Mouse (Mus musculus) monocyte, adult 5-6 weeks (primary cell): ENCODE measurements around the gene Rnf126. TPM values are rescaled to one million over a fixed set of nuclear protein-coding genes. Genes with fewer than 3 reads are reported as not detected.

Experiments
- ATAC-seq: fragments of 153-309, 156-312 bp; replicated peaks from 2 replicates; pipeline ENCODE4 v1.8.0; 2017; ENCODE audit warnings: mild to moderate bottlenecking; ENCODE audit not compliant: low TSS enrichment, insufficient number of reproducible peaks, severe bottlenecking, poor library complexity, low FRiP score
- total RNA-seq: library from RNA; stranded (forward); fragments of 200-1000, 200-491, 200-594 nt; gene quantifications from 3 replicates; pipeline ENCODE4 v1.2.3, GENCODE M21; 2017

Gene Rnf126
- total RNA-seq, 1 experiment from 2014 or later, result 8.8 TPM

DNA sequence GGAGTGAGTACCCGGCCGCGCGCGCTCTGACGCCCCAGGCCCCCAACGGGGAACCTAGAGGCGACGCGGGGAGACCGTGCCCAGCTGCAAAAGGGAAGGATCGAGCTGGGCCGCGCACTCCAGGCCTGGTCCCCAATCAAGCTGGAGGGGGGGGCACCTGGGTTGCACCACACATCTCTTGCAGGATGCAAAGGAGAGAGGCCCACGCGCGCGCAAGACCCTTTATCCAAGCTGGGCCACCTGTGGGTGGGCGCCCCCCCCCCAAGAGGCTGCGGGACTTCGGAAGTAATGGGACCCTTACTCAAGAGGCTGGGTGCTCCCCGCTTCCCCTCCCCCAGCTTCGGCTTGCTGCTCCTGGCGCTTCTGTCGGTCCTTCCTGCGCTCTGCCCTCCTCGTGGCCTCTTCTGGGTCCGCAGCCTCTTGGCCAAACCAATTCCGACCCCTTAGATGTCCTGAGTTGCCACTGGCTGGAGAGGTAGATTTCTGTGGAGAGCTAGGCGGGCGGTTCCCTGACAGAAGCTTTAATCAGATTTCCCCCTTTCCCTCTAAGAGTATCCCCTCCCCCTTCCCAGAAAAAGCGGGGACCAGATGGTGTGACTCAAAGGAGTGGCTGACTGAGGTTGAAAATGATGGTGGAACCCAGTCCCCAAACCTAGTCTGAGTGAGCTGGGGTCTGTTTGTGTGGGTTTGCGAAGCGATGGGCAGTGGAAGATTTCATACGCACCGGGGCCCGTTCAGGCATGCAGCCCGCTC lies 27.2 kb upstream of the Rnf126 start:
- ATAC-seq, result no peak

DNA sequence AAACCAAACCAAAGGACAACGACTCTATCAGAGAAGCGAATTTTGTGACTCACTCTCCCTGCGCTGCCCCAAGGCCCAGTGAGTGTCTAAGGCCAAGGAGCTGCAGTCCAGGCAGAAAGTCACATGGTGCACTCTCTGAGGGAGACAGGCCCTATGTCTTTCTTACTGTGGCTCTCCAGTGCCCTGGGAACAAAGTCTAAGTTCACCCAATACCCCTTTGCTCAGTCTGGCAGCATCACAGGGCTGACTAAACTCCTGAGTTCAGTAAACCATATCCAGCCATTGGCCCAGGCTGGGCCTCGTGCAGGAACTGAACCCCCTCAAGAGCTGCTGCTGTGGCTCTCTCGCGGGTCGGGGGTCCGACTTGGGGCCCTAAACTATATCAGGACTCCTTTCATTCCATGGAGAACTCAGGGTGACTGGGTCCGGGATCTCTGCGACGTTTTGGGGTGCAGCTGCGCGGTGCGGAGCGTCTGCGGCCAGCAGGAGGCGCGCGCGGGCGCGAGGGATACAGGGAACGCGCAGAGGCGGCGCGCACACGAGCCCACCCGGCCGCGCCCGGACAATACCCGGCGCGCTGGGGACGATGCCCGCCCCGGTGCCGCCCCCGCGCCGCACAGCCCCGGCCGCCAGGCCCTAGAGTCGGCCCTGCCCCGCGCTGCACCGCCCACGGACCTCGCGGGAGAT lies 26.4 kb upstream of the Rnf126 start, which contains the start of gene Palm:
TSS of gene Palm (plus strand) at position 522 of the 687 bp plus-strand sequence.
- ATAC-seq, result peak; percentile 19; the same call in 1 of the 2 replicates

DNA sequence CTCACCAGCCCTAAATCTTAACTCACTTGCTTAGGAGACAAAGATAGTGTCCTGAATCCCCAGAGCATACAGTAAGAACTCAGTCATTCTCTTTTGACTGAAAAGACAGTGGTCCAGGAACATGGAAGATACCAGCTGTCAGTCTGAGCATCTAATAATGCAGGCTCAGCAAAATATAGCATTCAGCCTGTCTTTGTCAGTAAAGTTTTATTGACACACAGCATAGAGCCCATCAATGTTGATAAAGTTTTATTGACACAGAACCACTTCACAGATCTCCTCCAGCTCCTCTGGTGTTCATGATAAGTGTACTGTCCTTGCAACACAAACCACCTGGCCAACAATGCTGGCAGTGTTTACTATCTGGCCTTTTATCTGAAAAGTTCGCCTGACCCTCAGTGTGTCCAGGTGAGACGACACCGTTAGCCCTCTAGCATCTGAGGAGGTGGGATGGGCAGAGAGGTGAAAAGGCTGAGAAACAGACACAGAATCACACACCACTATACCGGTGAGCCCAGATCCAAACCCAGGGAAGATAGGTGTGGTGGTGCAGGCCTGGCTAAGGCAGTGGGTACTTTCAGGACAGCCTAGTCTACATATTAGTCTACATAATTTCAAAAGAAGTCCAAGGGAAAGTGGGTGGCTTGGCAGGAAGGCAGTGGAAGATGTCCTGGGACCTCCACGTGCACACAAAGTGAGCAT lies 25.7 kb upstream of the Rnf126 start:
- ATAC-seq, result no peak

DNA sequence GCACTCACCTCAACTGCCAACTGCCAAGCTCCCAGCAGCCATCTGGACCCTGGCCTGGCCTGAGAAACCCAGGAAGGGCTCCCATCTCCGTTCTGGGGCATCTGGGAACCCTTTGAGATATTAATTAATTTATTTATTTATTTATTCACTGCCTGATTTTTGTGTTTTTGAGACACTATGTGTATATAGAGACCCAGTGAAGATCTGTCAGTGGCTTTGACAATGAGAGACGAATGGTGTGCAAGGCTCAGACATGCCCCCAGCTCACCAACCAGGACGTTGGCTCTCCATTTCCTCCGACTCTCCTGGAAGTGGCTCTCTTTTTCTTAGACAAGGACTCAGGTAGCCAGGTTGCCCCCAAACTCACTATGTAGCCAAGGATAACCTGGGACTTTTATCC lies 24.1 kb upstream of the Rnf126 start, which contains the start of gene Prss57:
TSS of gene Prss57 (minus strand) at position 101 of the 400 bp plus-strand sequence.
- ATAC-seq, result no peak

DNA sequence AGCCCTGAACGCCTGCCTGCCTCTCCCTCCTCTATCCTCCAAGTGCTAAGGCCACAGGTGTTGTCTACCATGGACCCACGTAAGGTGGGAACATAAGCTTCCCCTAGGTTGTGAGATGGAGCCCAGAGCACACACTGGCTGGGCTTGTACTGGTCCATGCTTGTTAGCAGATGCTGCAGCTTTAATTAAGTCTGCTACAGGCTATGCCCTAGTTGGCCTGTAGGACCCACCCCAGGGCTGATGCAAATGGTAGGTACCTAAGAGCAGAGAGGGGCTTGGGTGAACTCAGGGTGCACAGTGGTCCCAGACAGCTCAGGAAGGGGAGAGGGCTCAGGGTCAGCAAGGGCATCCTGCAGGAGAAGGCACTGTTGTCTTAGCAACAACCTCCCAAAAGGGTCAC lies 22.8 kb upstream of the Rnf126 start:
- no peak for ATAC-seq

DNA sequence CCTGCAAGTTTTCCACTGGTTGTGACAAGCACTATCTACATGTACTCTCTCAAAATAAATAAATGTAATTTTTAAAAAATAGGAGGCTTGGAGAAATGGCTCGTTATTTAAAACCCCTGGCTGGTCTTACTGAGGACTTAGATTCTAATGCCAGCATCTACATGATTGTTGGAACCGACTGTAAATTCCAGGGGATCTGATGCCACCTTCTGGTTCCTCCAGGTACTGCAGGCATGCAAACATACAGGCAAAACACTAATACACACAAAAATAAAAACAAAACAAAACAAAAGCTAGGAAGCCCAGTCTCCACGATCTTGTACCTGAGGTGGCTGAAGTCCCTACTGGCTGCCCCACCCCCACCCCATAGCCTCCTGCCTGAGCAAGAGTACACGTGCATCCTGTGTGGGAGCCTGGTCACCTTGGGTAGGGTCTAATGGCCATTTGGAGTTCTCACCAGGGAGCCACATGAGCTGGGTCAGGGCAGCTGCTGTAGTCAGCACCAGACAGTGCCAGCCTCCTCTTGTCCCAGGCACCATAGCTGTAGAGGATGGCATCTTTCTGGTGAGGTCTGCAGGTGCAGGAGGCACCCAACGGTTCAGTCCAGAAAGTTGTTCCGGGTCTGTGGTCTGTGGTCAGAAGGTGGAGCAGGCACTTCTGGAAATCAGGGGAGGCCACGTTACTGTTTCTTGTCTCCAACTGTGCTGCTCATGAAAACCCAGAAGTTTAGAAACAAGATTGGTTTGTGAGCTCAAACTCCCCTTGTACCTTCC lies 21.8 kb upstream of the Rnf126 start:
- 0 out of 2 replicates have a peak, but pooled peaks have one; percentile 42 for ATAC-seq

DNA sequence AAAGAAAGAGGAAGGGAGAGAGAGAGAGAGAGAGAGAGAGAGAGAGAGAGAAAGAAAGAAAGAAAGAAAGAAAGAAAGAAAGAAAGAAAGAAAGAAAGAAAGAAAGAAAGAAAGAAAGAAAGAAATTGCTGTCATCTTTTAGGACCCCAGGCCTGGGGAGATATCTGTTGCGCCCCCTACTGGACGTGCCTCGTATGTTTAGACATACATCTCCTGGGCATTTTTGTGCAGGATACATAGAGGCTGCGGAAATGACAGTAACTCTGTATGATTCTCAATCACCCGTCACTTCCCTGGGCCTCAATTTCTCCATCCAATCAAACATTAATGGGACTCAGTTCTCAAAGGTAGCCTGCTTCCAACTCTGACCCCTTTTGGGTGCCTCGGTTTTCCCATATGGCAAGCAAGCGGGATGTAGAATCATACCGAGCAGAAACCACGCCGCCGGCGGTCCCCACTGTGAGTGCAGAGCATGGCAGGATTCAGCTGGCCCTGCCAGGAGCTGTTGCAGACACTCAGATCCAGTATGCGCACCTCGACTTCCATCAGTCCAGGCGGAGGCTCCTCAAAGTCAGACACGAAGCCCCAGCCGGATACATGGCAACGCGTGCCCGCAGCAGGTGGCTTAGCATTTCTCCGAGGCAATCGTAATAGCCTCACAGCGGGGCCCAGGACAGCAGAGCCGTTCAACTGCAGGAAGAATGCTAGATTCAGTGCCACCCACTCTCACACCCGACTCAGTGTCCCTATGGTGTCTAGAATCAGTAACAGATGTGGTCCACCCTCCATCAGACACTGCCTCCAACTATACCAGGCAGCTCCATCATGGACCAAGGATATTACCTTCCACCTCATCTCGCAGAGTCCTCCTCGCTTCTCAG lies 17.4 kb upstream of the Rnf126 start:
- ATAC-seq, result no peak

DNA sequence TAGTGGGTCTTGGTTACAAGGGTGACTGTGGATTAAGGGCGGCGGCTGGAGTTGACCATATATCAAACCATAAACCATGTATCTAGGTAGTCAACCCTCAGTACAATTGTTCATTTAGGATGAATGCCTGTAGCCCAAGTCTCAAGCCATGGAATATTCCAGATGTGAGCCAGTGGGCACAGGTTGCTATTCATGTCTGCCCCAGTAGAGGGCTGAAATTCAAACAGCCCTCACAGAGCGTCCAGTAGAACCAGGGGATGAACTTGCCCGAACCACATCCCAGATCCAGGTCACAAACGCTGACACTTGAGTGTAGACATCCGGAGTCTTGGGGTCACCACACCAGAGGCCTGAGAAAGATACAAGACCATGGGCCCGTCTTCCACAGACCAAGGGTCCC lies 16.3 kb upstream of the Rnf126 start:
- ATAC-seq, result no peak

DNA sequence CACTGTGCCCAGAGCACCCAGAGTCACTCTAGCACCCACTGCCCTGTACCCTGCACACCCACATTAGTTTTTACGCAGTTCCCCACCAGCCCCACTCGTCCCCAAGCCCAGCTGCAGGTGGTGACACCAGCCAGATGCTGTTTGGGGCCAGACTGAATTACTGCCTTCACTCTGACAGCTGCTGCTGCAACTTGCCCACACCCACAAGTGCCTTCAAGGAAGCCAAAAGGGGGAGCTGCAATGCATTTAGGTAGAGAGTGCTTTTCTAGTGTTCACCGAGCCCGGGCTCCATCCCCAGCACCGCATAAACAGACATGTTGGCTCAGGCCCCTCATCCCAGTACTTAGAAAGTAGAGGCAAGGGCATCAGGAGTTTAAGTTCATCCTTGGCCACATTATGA lies 15.2 kb upstream of the Rnf126 start:
- ATAC-seq, result no peak

DNA sequence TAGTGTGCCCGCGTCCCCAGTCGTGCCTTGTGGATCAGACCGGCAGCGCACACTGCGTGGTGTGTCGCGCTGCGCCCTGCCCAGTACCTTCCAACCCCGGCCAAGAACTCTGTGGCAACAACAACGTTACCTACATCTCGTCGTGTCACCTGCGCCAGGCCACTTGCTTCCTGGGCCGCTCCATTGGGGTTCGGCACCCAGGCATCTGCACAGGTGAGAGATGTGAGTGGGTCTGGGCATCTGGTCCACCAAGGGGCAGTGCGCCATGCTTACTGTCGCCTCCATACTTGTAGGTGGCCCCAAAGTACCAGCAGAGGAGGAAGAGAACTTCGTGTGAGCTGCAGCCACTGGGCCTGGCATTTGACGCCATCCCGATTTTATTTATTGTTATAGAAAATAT lies 14.4 kb upstream of the Rnf126 start:
- no peak for ATAC-seq

DNA sequence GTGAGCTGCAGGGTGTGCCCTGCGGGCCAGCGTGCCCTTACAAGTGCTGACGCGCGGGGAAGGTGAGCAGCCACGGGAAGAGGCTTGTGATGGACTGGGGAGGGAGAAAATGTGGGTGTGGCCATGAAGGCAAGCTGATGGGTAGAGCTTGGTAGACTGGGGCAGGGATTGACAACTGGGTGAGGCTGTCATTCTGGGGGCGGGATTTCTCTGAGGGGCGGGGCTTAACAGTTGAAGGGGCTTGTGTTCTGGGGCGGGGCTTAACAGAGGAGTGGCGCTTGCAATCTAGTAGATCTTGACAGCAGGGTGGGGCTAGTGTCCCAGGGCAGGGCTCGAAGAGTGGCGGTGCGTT lies 13.9 kb upstream of the Rnf126 start:
- ATAC-seq, result no peak; the same call in 1 of the 2 replicates

DNA sequence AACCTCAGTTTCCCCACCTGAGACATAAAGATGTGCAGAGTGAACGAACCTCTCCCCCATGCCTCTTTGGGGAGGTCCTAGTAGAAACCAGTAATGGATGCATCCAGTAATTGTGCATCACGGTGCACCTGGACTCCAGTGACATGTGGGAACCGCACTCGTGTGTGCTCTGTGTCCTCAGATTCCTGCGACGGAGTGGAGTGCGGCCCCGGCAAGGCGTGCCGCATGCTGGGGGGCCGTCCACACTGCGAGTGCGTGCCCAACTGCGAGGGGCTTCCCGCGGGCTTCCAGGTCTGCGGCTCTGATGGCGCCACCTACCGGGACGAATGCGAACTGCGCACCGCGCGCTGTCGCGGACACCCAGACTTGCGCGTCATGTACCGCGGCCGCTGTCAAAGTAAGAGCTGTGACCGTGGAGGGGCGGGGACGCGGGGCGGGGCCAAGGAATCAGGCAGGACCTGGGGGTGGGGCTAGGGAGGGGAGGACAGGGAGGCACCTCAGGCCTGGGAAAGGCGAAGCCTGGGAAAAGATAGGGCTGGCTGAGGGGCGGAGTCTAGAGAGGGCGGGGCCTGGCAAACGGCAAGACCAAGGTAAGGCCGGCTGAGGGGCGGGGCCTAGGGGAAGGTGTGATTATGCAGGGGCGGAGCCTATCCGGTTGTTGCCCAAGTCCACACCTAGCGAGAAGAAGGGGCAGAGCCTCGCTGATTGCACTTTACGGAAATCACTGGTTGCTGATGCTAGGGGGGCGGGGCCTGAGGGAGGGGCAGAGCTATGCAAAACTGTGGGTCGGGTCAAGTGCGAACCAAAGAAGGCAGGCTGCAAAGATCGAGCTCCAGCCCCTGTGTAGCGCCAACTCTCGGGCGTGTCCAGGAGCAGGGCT lies 13.3 kb upstream of the Rnf126 start:
- ATAC-seq, result peak; percentile 79

DNA sequence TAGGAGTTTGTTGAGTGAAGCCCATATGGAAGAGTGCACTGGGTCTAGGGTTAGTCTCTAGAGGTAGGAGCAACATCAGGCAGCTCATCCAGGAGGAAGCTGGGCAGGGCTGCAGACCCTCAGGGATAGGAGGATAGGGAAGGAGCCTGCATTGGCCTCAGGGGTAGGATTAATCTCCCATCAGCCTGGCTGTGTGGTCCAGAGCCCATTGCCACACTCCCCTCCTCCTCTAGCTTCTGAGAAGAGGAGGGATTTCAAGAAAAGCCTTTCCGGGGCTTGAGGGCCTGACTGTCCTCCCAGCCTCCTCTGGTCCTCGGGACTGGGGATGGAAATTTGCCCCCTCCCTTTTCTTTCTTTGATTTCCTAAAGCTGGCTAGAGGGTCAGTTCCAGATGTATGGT lies 12.4 kb upstream of the Rnf126 start:
- no peak for ATAC-seq

DNA sequence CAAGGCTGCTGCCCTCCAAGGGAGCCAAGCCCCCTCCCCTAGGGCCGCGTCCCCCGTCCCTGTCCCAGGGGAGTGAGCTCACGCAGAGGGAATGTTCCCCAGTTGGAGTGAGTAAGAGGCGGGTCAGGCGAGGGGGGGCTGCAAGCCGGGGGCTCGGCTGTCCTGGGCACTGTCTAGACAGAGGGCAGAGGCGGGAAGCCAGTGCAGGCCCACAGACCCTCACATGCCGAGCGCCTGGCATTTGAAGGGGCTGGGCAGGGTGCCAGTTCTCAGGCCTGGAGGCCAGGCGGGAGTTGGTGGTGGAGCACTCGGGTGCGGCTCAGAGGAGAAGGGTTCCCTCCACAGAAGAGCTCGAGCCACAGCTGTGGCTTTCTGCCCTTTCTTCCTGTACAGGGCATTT lies 11.3 kb upstream of the Rnf126 start:
- no peak for ATAC-seq

DNA sequence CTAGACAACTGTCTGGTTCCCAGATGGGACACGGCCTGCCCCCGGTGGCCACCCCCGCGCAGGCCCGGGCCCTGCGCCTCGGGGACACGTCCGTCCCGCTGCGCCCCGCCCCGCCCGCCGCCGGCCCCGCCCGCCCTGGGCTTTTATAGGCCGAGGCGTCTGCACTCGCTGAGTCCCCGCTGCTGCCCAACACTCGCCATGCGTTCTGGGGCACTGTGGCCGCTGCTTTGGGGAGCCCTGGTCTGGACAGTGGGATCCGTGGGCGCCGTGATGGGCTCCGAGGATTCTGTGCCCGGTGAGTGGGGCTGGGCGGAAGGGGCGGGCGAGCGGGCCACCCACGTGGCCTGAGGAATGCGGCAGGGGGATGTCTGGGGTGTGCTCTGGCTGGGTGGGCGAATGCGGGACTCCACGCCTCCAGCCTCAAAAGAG lies 10.4 kb upstream of the Rnf126 start, which contains the start of gene Fstl3:
TSS of gene Fstl3 (plus strand) at position 170 of the 429 bp plus-strand sequence.
- ATAC-seq, result no peak

DNA sequence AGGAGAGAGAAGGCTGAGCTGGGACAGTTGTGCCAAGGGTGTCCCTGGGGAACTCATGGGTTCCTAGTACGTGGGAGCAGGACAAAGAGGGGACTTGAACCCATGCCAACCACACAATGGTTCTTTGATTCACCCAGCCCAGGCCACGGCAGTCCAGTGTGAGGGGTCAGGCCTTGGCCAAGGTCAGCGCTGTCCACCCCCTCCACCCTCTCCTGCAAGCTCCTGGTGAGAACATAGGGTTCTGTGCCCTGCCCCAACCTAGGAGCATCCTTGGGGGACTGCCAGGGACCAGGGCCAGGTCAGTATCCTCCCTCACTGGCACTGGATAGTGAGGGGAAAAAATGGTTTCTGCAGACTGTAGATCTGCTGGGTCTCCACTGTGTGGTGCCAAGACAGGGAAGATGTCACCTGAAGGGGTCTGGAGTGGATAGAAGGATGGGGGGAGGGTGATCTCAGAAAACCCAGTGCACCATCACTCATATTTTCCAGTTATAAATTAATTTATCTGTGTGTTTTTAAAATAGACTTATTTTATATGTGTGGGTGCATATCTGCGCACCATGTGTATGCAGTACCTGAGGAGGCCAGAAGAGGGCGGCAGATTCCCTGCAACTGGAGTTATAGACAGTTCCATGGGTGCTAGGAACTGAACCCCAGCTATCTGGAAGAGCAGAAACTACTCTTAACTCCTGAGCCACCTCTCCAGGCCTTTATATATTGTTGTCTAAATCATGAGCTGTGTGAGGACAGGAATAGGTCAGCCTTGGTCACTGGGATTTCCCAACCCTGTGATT lies 7.9 kb upstream of the Rnf126 start:
- no peak for ATAC-seq
